Mouse (Mus musculus): Measurements from ENCODE around the gene Itgb2. TPM values are rescaled to one million over a fixed set of nuclear protein-coding genes. Genes with fewer than 3 reads are reported as not detected.

Itgb2 gene
- total RNA-seq, 1 experiment from 2014 or later: 18.4 TPM

- no peak for ATAC-seq (replicated peaks; ENCODE audit: low read depth, poor library complexity, severe bottlenecking)
Measured at GRCm38 (mm10) chr10:77610221-77610961, 80.3 kb downstream of the Itgb2 start.

- ATAC-seq (replicated peaks; ENCODE audit: low read depth, poor library complexity, severe bottlenecking): no peak
Measured at GRCm38 (mm10) chr10:77613409-77613808, 83.4 kb downstream of the Itgb2 start.

Other genes starting within 250 kb of the Itgb2 start
- 0.15 and 2.7 TPM in 2 replicates for gene Adarb1, start 112.0 kb upstream of the Itgb2 start, total RNA-seq (2017)
- gene Fam207a, start 14.5 kb upstream of the Itgb2 start, total RNA-seq (2017): 23.1 and 32.5 TPM in 2 replicates
- gene Pttg1ip, start 51.5 kb downstream of the Itgb2 start, total RNA-seq (2017): 35.5 and 47.4 TPM in 2 replicates
- 147 and 170 TPM in 2 replicates for gene Sumo3, start 75.8 kb downstream of the Itgb2 start, total RNA-seq (2017)
- gene Gm49325, start 75.9 kb downstream of the Itgb2 start, total RNA-seq (2017): not detected in 2 replicates
- gene Ube2g2, start 92.0 kb downstream of the Itgb2 start, total RNA-seq (2017): 27.0 and 37.2 TPM in 2 replicates
- 0.87 and 1.2 TPM in 2 replicates for gene Tspear, start 156.3 kb downstream of the Itgb2 start, total RNA-seq (2017)
- not detected in 2 replicates for gene Gm19402, start 160.5 kb downstream of the Itgb2 start, total RNA-seq (2017)
- not detected in 2 replicates for gene Gm9508, start 167.0 kb downstream of the Itgb2 start, total RNA-seq (2017)
- not detected in 2 replicates for gene Gm10272, start 176.4 kb downstream of the Itgb2 start, total RNA-seq (2017)
- not detected in 2 replicates for gene Gm10024, start 181.2 kb downstream of the Itgb2 start, total RNA-seq (2017)
- not detected in 2 replicates for gene Gm10142, start 185.6 kb downstream of the Itgb2 start, total RNA-seq (2017)
- not detected in 2 replicates for gene Krtap12-1, start 190.3 kb downstream of the Itgb2 start, total RNA-seq (2017)
- gene Gm10100, start 196.2 kb downstream of the Itgb2 start, total RNA-seq (2017): not detected in 2 replicates
- not detected in 2 replicates for gene Gm18596, start 212.4 kb downstream of the Itgb2 start, total RNA-seq (2017)
- not detected in 2 replicates for gene Gm9736, start 221.1 kb downstream of the Itgb2 start, total RNA-seq (2017)
- gene Gm3233, start 229.4 kb downstream of the Itgb2 start, total RNA-seq (2017): not detected in 2 replicates
- not detected in 2 replicates for gene Gm3238, start 241.1 kb downstream of the Itgb2 start, total RNA-seq (2017)
- not detected in 2 replicates for gene Gm7138, start 246.7 kb downstream of the Itgb2 start, total RNA-seq (2017)

All from common myeloid progenitor, adult 5-6 weeks (primary cell).